Mouse (Mus musculus) hindbrain, embryonic 12.5 days (tissue): ENCODE data around the gene Fam98c. TPM values are rescaled to one million over a fixed set of nuclear protein-coding genes. Genes with fewer than 3 reads are reported as not detected.
"Not testable (repeated sequence)": the region's sequence is repeated elsewhere in the genome, so short reads cannot be mapped to it uniquely, and the experiment has no call there.

Experiments
- ATAC-seq: fragments of 200-750 bp; cut with Nextera tagmentation; 2 replicates; pipeline ENCODE4 v1.8.0; 2017; ENCODE audit warnings: moderate TSS enrichment; ENCODE audit not compliant: low FRiP score
- H3K27ac ChIP-seq: fragments of 300-500 bp; sonication (generic); 2 replicates; pipeline ENCODE4 v1.5.1; 2016; ENCODE audit warnings: mild to moderate bottlenecking
- H3K27me3 ChIP-seq: fragments of 300-500 bp; sonication (generic); 2 replicates; pipeline ENCODE4 v1.6.1; 2016; ENCODE audit warnings: mild to moderate bottlenecking
- H3K36me3 ChIP-seq: fragments of 300-500 bp; sonication (generic); 2 replicates; pipeline ENCODE4 v1.6.1; 2016; ENCODE audit warnings: mild to moderate bottlenecking
- H3K4me1 ChIP-seq: fragments of 300-500 bp; sonication (generic); 2 replicates; pipeline ENCODE4 v1.6.1; 2016
- H3K4me2 ChIP-seq: fragments of 300-500 bp; sonication (generic); replicated peaks from 2 replicates; pipeline ENCODE4 v1.6.1; 2016; ENCODE audit warnings: mild to moderate bottlenecking
- H3K4me3 ChIP-seq: fragments of 300-500 bp; sonication (generic); 2 replicates; pipeline ENCODE4 v1.5.1; 2016; ENCODE audit warnings: mild to moderate bottlenecking
- H3K9ac ChIP-seq: fragments of 300-500 bp; sonication (generic); 2 replicates; pipeline ENCODE4 v1.6.1; 2016; ENCODE audit warnings: mild to moderate bottlenecking, moderate library complexity
- H3K9me3 ChIP-seq: fragments of 300-500 bp; sonication (generic); replicated peaks from 2 replicates; pipeline ENCODE4 v1.6.1; 2016; ENCODE audit warnings: mild to moderate bottlenecking
- WGBS: fragments of 180-500 bp; shearing (Covaris S2); methylation state at CpG from one replicate; pipeline ENCODE4 v1.1.7; 2016; 5-methylcytosine and 5-hydroxymethylcytosine counted together
- polyA plus RNA-seq: library from polyadenylated mRNA; unstranded; fragments of >200 nt; fragmentation: Nextera tagmentation; extraction: Ambion mirVana; gene quantifications from 2 replicates; pipeline ENCODE4 v1.2.1, GENCODE M21; 2016

Fam98c gene
- polyA plus RNA-seq = 20.0 and 21.7 TPM in 2 replicates

DNA sequence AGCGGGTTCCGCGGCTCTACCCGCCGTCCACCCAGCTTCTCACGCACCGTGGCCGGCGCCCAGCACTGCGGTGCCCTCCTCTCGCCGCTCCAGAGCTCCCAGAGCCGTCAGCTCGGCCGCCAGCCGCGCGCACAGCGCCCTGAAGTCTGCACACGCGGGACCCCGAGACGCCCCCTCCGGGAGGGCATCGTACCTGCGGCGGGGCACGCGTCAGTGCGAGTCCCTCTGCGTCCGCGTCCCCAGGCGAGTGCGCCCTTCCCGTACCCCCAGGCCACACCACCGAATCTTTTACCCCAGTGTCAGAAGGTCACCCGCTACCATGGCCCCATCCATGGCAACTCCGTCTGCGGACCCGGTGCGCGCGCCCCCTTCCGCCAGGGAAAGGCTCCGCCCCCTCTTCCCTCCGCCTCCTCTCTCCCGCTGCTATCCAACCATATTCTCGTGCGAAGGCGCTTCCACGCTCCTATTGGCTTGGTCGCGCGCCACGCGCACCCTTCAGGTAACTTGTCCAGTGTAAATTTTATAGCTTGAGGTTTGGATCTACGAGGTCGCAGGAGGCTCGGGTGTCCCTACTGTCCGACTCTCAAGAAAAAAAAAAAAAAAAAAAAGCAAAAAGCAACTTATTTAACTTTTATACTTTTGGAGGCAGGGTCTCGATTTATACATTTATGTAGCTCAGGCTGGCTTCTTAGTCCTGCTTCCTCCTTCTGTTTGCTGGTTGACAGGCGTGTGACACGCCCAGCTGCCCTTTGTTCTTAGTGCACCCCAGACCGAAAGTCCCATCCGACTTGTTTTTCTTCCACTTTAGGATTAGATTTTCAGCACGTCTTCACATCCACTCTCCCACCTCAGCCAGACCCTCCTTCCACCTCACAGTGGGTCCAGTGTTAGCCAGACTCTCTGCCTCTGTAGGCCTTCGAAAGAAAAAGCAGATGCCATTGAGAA is at the start of gene Fam98c:
Gene Fam98c (minus strand): TSS at position 397 of the 945 bp plus-strand sequence.
- H3K27ac ChIP-seq = peak within 1 kb of the TSS; percentile 91
- H3K27me3 ChIP-seq = peaks cover 27% of the 10 kb centered on the region
- 4% methylated on average over 64 of the region's 68 CpGs for WGBS
- ATAC-seq = peak; percentile 88
- peak within 1 kb of the TSS; percentile 93 for H3K4me2 ChIP-seq
- peak within 1 kb of the TSS; percentile 82 for H3K9ac ChIP-seq
- H3K9me3 ChIP-seq = 0 out of 2 replicates have a peak, but pooled peaks cover 6% of the 10 kb centered on the region
- peaks cover 4% of the 10 kb centered on the region for H3K4me1 ChIP-seq
- peak within 1 kb of the TSS; percentile 81 for H3K4me3 ChIP-seq
- H3K36me3 ChIP-seq = peaks cover 2% of the 10 kb centered on the region; the same call in 1 of the 2 replicates

DNA sequence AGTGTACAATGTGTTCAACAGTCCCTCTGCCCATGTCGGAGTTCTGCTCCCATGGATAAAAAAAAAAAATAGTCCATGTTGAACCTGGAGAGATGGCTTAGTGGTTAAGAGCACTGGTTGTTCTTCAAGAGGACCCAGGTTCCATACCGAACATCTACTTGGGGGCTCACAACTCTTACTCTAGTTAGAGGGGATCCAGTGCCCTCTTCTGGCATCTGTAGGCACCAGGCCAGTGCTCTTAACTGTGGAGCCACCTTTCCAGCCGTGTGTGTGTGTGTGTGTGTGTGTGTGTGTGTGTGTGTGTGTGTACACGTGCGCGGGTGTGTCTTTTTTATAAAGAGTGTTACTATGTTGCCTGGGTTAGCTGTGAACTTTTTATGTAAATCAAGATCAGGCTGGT is 46.5 kb upstream of the Fam98c start:
- Histone ChIP-seq H3K27ac (no peak overlapping the region), H3K4me1 (no peaks in the 10 kb centered on the region), H3K9ac (no peak overlapping the region), H3K4me2 (no peak overlapping the region), H3K9me3 (no peaks in the 10 kb centered on the region), H3K27me3 (no peaks in the 10 kb centered on the region), H3K4me3 (no peak overlapping the region), H3K36me3 (no peaks in the 10 kb centered on the region)
- ATAC-seq = no peak
- WGBS = 80% methylated on average over 6 of the region's 6 CpGs

DNA sequence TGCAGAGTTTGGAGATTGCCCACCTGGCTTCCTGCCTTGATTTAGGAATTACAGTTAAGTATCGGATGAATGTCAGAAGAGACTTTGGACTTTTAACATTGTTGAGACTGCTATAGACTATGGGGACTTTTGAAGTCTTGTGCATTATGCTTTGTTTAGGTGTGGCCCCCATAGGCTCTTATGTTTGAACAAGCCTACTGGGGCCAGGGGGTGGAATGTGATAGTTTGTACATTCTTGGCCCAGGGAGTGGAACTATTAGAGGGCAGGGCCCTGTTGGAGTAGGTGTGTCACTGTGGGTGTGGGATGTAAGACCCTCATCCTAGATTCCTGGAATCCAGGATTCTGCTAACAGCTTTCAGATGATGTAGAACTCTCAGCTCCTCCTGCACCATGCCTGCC is 38.2 kb upstream of the Fam98c start:
- not testable (repeated sequence) for ATAC-seq, H3K4me2 ChIP-seq, H3K4me1 ChIP-seq, H3K9me3 ChIP-seq, H3K4me3 ChIP-seq, H3K9ac ChIP-seq, H3K27me3 ChIP-seq, H3K36me3 ChIP-seq, H3K27ac ChIP-seq
- 96% methylated on average over 1 of the region's 1 CpGs for WGBS

DNA sequence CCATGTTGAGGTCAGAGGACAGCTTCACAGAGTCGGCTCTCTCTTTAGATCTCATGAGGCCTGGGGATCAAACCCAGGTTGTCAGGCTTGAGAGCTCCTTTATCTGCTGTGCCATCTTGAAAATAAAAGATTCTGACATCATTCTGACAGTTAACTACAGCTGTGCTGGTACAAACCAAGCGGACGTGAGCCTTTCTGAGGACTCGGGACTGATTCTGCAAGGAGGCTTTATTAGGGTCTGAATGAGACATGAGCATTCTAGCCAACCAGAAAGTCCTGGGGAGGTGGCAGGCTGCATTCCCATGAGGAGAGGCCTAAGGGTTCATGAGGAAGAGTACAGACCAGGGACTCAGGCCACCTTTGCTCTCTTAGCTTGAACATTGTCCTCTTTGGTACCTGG is 25.3 kb upstream of the Fam98c start:
- peaks cover 21% of the 10 kb centered on the region for H3K4me1 ChIP-seq
- 89% methylated on average over 4 of the region's 4 CpGs for WGBS
- not testable (repeated sequence) for H3K4me2 ChIP-seq, H3K9ac ChIP-seq, H3K36me3 ChIP-seq, H3K27ac ChIP-seq, H3K27me3 ChIP-seq, ATAC-seq, H3K9me3 ChIP-seq
- H3K4me3 ChIP-seq = 0 out of 2 replicates have a peak overlapping the region, but pooled peaks have one; percentile 63

DNA sequence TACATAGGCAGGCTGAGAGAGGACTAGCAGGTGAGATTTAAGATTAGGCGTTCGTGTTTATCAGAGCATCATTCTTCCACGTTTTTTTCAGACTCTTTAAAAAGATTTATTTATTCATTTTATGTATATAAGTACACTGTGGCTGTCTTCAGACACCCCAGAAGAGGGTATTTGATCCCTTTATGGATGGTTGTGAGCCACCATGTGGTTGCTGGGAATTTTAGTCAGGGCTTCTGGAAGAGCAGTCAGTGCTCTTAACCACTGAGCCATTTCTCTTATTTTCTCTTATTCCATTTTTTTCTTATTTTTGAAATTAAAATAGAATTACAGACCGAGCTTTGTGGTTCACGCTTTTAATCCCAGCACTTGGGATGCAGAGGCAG is 24.8 kb upstream of the Fam98c start:
- Histone ChIP-seq H3K4me3 (peak overlapping the region; percentile 63), H3K27ac (no peak overlapping the region), H3K4me1 (peaks cover 21% of the 10 kb centered on the region), H3K4me2 (peak overlapping the region; percentile 82), H3K36me3 (peaks cover 14% of the 10 kb centered on the region), H3K27me3 (peaks cover 2% of the 10 kb centered on the region; the same call in 1 of the 2 replicates), H3K9ac (no peak overlapping the region), H3K9me3 (no peaks in the 10 kb centered on the region)
- WGBS = 41% methylated on average over 5 of the region's 5 CpGs
- ATAC-seq = peak; percentile 59

DNA sequence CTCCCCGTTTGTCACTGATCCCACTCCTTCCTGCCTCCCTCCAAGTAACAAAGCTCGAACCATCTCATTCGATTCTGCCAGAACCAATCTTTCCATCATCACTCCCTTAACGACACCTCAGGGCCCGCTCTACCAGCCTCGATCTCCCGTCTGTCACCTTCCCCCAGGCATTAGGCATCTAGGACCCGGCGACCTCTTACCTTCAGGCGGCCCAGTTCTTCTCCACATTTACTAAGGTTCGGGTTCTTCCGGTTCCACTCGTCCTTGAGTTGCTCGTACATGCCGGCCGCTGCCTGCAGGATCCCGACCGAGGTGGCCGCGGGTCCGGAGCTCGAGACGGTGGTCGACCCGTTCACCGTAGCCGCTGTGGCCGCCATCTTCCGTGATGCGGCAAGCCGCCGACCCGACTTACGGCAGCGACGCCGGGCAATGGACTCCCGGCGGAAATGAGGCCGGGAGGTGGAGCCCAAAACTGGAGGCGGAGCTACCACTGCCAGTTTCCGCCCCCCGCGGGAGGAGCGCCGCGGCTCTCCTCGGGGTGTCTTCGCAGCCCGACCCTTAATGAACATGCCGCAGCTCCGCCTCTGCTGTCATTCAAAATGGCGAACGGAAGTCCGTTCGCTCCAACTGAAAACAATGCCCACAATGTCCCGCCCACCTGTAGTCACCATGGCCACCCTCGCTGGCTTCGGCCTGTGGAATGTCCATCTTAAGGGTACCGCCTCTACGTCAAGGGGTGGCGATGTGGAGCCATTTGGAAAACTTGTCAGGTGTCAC is 24.2 kb upstream of the Fam98c start, which contains the start of gene Psmd8:
Gene Psmd8 (minus strand): TSS at position 625 of the 777 bp plus-strand sequence.
- WGBS = under 1% methylated on average over 62 of the region's 62 CpGs
- H3K9me3 ChIP-seq = no peaks in the 10 kb centered on the region
- peaks cover 7% of the 10 kb centered on the region; the same call in 1 of the 2 replicates for H3K27me3 ChIP-seq
- H3K4me3 ChIP-seq = peak within 1 kb of the TSS; percentile 63
- peak within 1 kb of the TSS; percentile 76 for H3K27ac ChIP-seq
- H3K36me3 ChIP-seq = peaks cover 19% of the 10 kb centered on the region
- H3K4me1 ChIP-seq = peaks cover 21% of the 10 kb centered on the region
- peak within 1 kb of the TSS; percentile 82 for H3K4me2 ChIP-seq
- peak within 1 kb of the TSS; percentile 72 for H3K9ac ChIP-seq
- peak; percentile 94 for ATAC-seq

DNA sequence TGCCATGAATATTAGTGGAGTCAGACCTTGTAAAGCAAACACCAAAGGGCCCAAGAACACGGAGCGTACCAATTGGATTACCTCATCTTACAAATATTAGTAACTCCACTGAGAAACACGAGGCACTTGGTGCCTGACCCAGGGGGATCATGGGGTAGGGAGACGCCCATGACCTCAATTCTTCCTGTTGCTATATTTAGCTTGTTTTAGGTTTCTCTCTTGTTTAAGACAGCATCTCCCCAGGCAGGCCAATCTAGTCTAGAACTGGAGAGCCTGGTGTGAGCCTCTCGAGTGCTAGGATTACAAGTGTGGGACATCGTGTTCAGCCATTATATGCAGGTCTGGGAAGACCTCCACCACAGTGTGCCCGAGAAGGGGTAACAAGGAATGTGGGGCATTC is 23.3 kb upstream of the Fam98c start:
- ATAC-seq = no peak
- peaks cover 29% of the 10 kb centered on the region for H3K36me3 ChIP-seq
- peak overlapping the region; percentile 82 for H3K4me2 ChIP-seq
- peaks cover 21% of the 10 kb centered on the region for H3K4me1 ChIP-seq
- no peaks in the 10 kb centered on the region for H3K9me3 ChIP-seq
- peaks cover 14% of the 10 kb centered on the region for H3K27me3 ChIP-seq
- 61% methylated on average over 7 of the region's 7 CpGs for WGBS
- peak overlapping the region; percentile 63 for H3K4me3 ChIP-seq
- no peak overlapping the region for H3K27ac ChIP-seq
- peak overlapping the region; percentile 72; the same call in 1 of the 2 replicates for H3K9ac ChIP-seq

DNA sequence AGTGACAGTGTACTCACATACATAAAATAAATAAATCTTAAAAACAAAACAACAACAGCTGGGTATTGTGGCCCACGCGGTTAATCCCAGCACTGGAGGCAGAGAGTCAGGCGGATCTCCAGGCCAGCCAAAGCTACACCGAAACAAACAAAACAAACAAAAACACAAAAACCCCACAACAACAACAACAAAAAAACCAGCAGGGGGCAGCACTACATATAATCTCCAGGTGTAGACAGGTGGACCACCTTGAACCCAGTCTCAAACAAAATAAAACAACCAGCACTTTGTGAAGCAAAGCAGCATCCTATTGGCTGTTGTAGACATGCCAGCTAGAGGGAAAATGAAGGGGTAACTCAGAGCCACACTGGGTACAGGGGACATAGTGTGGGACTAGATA is 22.1 kb upstream of the Fam98c start:
- H3K4me3 ChIP-seq = no peak overlapping the region
- peaks cover 40% of the 10 kb centered on the region for H3K36me3 ChIP-seq
- H3K4me1 ChIP-seq = peaks cover 22% of the 10 kb centered on the region
- H3K9ac ChIP-seq = no peak overlapping the region
- 89% methylated on average over 4 of the region's 4 CpGs for WGBS
- H3K27ac ChIP-seq = no peak overlapping the region
- no peak for ATAC-seq
- no peaks in the 10 kb centered on the region for H3K9me3 ChIP-seq
- 0 out of 2 replicates have a peak overlapping the region, but pooled peaks have one; percentile 8 for H3K4me2 ChIP-seq
- H3K27me3 ChIP-seq = peaks cover 27% of the 10 kb centered on the region

DNA sequence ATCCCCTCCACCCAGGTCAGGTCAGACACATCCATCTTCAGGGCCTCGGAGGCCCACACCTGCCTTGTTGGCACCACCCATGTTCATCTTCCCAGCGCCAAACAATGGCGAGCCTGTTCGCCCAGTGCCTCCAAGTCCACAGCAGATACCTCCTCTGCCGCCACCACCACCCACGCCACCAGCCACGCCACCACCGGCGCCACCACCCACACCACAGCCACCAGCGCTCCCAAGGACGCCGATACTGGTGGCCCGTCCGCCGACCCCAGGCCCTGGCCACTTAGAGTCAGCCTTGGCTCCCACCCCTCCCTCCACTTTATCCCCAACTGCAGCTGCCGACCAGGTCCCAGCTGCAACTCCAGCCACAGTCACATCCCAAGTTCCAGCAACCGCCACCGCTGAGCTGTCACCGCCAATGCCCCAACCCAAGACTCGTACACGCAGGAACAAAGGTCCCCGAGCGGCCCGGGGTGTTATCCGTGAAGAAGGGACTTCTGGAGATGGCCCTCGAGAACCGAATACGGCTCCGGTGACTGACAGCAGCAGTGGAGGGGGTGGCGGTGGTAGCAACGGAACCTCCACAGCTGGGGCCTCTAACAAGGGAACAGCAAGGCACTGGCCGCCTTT is 16.5 kb upstream of the Fam98c start:
- no peak overlapping the region for H3K9ac ChIP-seq
- ATAC-seq = no peak
- 28% methylated on average over 32 of the region's 32 CpGs for WGBS
- H3K4me1 ChIP-seq = peaks cover 45% of the 10 kb centered on the region
- H3K4me3 ChIP-seq = no peak overlapping the region
- H3K36me3 ChIP-seq = peaks cover 40% of the 10 kb centered on the region
- H3K27ac ChIP-seq = no peak overlapping the region
- peaks cover 58% of the 10 kb centered on the region for H3K27me3 ChIP-seq
- no peaks in the 10 kb centered on the region for H3K9me3 ChIP-seq
- no peak overlapping the region for H3K4me2 ChIP-seq

DNA sequence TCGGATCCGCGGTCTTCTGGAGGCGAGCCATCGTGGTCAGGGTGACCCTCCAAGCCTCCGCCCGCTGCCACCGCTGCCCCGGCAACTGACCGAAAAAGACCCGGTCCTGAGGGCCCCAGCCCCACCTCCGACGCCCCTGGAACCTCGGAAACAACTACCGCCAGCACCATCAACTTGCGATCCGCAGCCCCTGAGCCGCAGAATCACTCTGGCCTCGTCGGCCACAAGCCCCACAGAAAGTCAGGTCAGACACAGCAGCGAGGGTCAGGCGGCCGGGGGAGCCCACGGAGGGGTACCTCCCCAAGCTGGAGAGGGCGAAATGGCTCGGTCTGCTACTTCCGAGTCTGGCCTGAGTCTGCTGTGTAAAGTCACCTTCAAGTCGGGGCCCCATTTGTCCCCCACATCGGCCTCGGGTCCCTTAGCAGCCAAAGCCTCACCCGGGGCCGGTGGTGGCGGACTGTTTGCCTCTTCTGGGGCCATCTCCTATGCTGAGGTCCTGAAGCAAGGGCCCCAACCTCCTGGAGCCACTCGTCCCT is 15.6 kb upstream of the Fam98c start:
- Histone ChIP-seq H3K36me3 (peaks cover 34% of the 10 kb centered on the region), H3K4me2 (peak overlapping the region; percentile 76), H3K9ac (peak overlapping the region; percentile 54; the same call in 1 of the 2 replicates), H3K4me3 (peak overlapping the region; percentile 68), H3K9me3 (no peaks in the 10 kb centered on the region), H3K27ac (no peak overlapping the region), H3K27me3 (peaks cover 58% of the 10 kb centered on the region), H3K4me1 (peaks cover 46% of the 10 kb centered on the region)
- 5% methylated on average over 34 of the region's 34 CpGs for WGBS
- ATAC-seq = no peak

DNA sequence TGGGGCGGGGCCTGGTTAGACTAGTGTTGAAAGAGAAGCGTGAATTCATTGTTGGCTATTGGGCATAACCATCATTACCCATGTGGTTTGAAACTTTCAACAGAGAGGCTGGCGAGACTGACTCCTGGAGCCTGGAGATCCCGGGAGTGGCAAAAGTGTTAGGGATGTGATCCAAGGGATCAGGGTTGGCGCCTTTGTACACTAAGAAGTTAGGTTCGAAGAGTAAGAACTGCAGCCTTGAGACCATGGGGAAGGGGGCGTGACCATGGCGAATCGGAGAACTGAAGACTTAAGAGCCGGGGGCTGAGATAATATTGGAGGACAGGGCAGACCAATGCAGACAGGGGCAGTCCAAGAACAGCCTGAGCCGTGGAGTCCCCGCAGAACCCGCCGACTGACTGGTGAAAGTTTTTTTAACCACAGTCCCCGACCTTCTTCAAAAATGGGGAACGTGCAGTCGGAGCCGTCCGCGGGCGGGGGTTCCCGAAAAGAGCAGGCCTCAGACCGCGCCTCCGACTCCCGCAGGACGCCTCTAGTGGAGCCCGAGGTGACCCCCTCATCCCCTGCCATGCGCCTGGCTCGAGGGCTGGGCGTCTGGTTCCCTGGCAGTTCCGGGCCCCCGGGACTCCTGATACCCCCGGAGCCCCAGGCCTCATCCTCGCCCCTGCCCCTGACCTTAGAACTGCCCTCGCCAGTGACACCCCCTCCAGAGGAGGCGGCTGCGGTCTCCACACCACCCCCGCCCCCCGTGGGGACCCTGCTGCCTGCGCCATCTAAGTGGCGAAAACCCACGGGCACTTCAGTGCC is 14.9 kb upstream of the Fam98c start:
- H3K27ac ChIP-seq = no peak overlapping the region
- no peaks in the 10 kb centered on the region for H3K9me3 ChIP-seq
- ATAC-seq = no peak
- 1% methylated on average over 43 of the region's 43 CpGs for WGBS
- peak overlapping the region; percentile 68 for H3K4me3 ChIP-seq
- H3K36me3 ChIP-seq = peaks cover 27% of the 10 kb centered on the region
- peaks cover 46% of the 10 kb centered on the region for H3K4me1 ChIP-seq
- peak overlapping the region; percentile 76 for H3K4me2 ChIP-seq
- peak overlapping the region; percentile 54 for H3K9ac ChIP-seq
- peaks cover 57% of the 10 kb centered on the region for H3K27me3 ChIP-seq
